Mouse (Mus musculus) T-helper 1 cell (primary cell): ENCODE measurements around the gene Taf15.

Experiments used
- in situ Hi-C: fragments of 300-600 bp; cut with MboI, MseI; formaldehyde crosslinking; loops from one replicate; pipeline ENCODE4 v1.15.1; 2025; ENCODE audit warnings: high pct_unique_total_duplicates

Gene Taf15

GRCm38 (mm10) chr11:83536831-83537230, 63.9 kb downstream of the Taf15 start:
- in situ Hi-C loops, result no loop called here

GRCm38 (mm10) chr11:83538705-83539314, 65.9 kb downstream of the Taf15 start:
- in situ Hi-C loops, result no loop called here

GRCm38 (mm10) chr11:83540931-83541330, 68.0 kb downstream of the Taf15 start:
- in situ Hi-C loops, result no loop called here

GRCm38 (mm10) chr11:83541415-83541814, 68.5 kb downstream of the Taf15 start:
- in situ Hi-C loops, result no loop called here

GRCm38 (mm10) chr11:83544214-83544613, 71.3 kb downstream of the Taf15 start:
- in situ Hi-C loops, result no loop called here

- in situ Hi-C loops, result loop anchor here (5.0 kb wide), 1 partner anchor 187 kb away; no protein-coding TSS in a partner anchor
Observed at GRCm38 (mm10) chr11:83550186-83550632, 77.3 kb downstream of the Taf15 start.

- in situ Hi-C loops, result loop anchor here (5.0 kb wide), 1 partner anchor 186 kb away; no protein-coding TSS in a partner anchor
Observed at GRCm38 (mm10) chr11:83551037-83551436, 78.2 kb downstream of the Taf15 start.

GRCm38 (mm10) chr11:83551668-83552067, 78.8 kb downstream of the Taf15 start:
- in situ Hi-C loops, result loop anchor here (5.0 kb wide), 1 partner anchor 186 kb away; no protein-coding TSS in a partner anchor
